Mouse (Mus musculus) left cerebral cortex, adult 6 months (tissue): Measurements from ENCODE around the gene Sh3rf3. TPM values are rescaled to one million over a fixed set of nuclear protein-coding genes. Genes with fewer than 3 reads are reported as not detected.

ENCODE experiments used
- long read RNA-seq, 2 experiments: library from polyadenylated mRNA; unstranded; transcript quantifications; one replicate each; pipeline ENCODE4 v2.0.0; 2019 to 2020
- polyA plus RNA-seq: library from polyadenylated mRNA; unstranded; fragments of <200 nt; fragmentation: Nextera tagmentation; gene quantifications from 2 replicates; pipeline ENCODE4 v1.2.3, GENCODE M21; 2021

Gene Sh3rf3
- polyA plus RNA-seq, result 7.8 and 16.5 TPM in 2 replicates
- long read RNA-seq, experiment 1, partial matches to known transcripts, result 16 of 28 reads
- long read RNA-seq, experiment 1, other reads (novel, unspliced or antisense), result 12 of 28 reads
- long read RNA-seq, experiment 2, partial matches to known transcripts, result 1 of 2 reads
- long read RNA-seq, experiment 2, other reads (novel, unspliced or antisense), result 1 of 2 reads

GRCm38 (mm10) chr10:58813081-58813800 lies at the start of gene Sh3rf3:
TSS of gene Sh3rf3 (plus strand) at chr10:58813359.

Other genes starting within 250 kb of the Sh3rf3 start
- gene Edar, start 137.7 kb upstream of the Sh3rf3 start, polyA plus RNA-seq, result 0.13 and 0.25 TPM in 2 replicates
- not detected in 2 replicates for gene Gm17542, start 95.1 kb upstream of the Sh3rf3 start, polyA plus RNA-seq